Mouse (Mus musculus) intestine, embryonic 15.5 days (tissue): ENCODE results near the gene Tmem86b. TPM values are rescaled to one million over a fixed set of nuclear protein-coding genes. Genes with fewer than 3 reads are reported as not detected.

ENCODE experiments used
- ATAC-seq: fragments of 200-750 bp; cut with Nextera tagmentation; 2 replicates; pipeline ENCODE4 v1.8.0; 2017; ENCODE audit warnings: moderate TSS enrichment, moderate library complexity
- H3K27ac ChIP-seq: fragments of 300-500 bp; sonication (generic); 2 replicates; pipeline ENCODE4 v1.5.1; 2015; ENCODE audit warnings: mild to moderate bottlenecking, inconsistent platforms
- H3K27me3 ChIP-seq: fragments of 300-500 bp; sonication (generic); replicated peaks from 2 replicates; pipeline ENCODE4 v1.6.1; 2015; ENCODE audit warnings: inconsistent platforms
- H3K36me3 ChIP-seq: fragments of 300-500 bp; sonication (generic); 2 replicates; pipeline ENCODE4 v1.6.1; 2015; ENCODE audit warnings: inconsistent platforms
- H3K4me1 ChIP-seq: fragments of 300-500 bp; sonication (generic); replicated peaks from 2 replicates; pipeline ENCODE4 v1.6.1; 2015; ENCODE audit warnings: inconsistent platforms
- H3K4me2 ChIP-seq: fragments of 300-500 bp; sonication (generic); replicated peaks from 2 replicates; pipeline ENCODE4 v1.6.1; 2015; ENCODE audit warnings: mild to moderate bottlenecking, inconsistent platforms
- H3K4me3 ChIP-seq: fragments of 300-500 bp; sonication (generic); replicated peaks from 2 replicates; pipeline ENCODE4 v1.5.1; 2015; ENCODE audit warnings: inconsistent platforms
- H3K9ac ChIP-seq: fragments of 300-500 bp; sonication (generic); 2 replicates; pipeline ENCODE4 v1.6.1; 2015; ENCODE audit warnings: inconsistent platforms
- H3K9me3 ChIP-seq: fragments of 300-500 bp; sonication (generic); 2 replicates; pipeline ENCODE4 v1.6.1; 2016; ENCODE audit warnings: inconsistent platforms
- WGBS: fragments of 180-500 bp; shearing (Covaris S2); methylation state at CpG from one replicate; pipeline ENCODE4 v1.1.7; 2015; 5-methylcytosine and 5-hydroxymethylcytosine counted together
- polyA plus RNA-seq: library from polyadenylated mRNA; unstranded; fragments of >200 nt; fragmentation: Nextera tagmentation; extraction: Ambion mirVana; gene quantifications from 2 replicates; pipeline ENCODE4 v1.2.1, GENCODE M21; 2015

The Tmem86b gene
- 9.1 and 11.7 TPM in 2 replicates for polyA plus RNA-seq

- H3K9ac ChIP-seq = no peak within 1 kb of the TSS
- WGBS = 85% methylated on average over 4 of the region's 4 CpGs
- H3K4me2 ChIP-seq = peak within 1 kb of the TSS; percentile 41; the same call in 1 of the 2 replicates
- H3K4me3 ChIP-seq = no peak within 1 kb of the TSS
- H3K27ac ChIP-seq = no peak within 1 kb of the TSS; the same call in 1 of the 2 replicates
- H3K4me1 ChIP-seq = no peaks in the 10 kb centered on the region
- ATAC-seq = peak; percentile 37
- peaks cover 38% of the 10 kb centered on the region for H3K36me3 ChIP-seq
- no peaks in the 10 kb centered on the region for H3K9me3 ChIP-seq
- H3K27me3 ChIP-seq = no peaks in the 10 kb centered on the region
These were observed at the start of gene Tmem86b for GRCm38 (mm10) chr7:4631031-4631430. TSS of gene Tmem86b (minus strand) at chr7:4631422.

- 41% methylated on average over 7 of the region's 7 CpGs for WGBS
- no peak overlapping the region for H3K27ac ChIP-seq
These were observed 44.0 kb upstream of the Tmem86b start for GRCm38 (mm10) chr7:4675200-4675599.

GRCm38 (mm10) chr7:4674114-4674731 lies 43.0 kb upstream of the Tmem86b start:
- no peaks in the 10 kb centered on the region for H3K9me3 ChIP-seq
- WGBS = 59% methylated on average over 12 of the region's 12 CpGs
- no peak overlapping the region for H3K4me3 ChIP-seq
- H3K9ac ChIP-seq = no peak overlapping the region
- peaks cover 8% of the 10 kb centered on the region for H3K36me3 ChIP-seq
- no peaks in the 10 kb centered on the region for H3K27me3 ChIP-seq
- ATAC-seq = peak; percentile 65
- H3K4me1 ChIP-seq = peaks cover 3% of the 10 kb centered on the region; the same call in 1 of the 2 replicates
- no peak overlapping the region for H3K4me2 ChIP-seq
- no peak overlapping the region for H3K27ac ChIP-seq

More at GRCm38 (mm10) chr7:4675200-4675599, 44.0 kb upstream of the Tmem86b start:
- no peak overlapping the region for H3K4me3 ChIP-seq
- H3K4me1 ChIP-seq = peaks cover 3% of the 10 kb centered on the region; the same call in 1 of the 2 replicates
- no peak overlapping the region for H3K9ac ChIP-seq
- no peak overlapping the region for H3K4me2 ChIP-seq
- H3K9me3 ChIP-seq = no peaks in the 10 kb centered on the region
- ATAC-seq = peak; percentile 64
- H3K27me3 ChIP-seq = no peaks in the 10 kb centered on the region
- H3K36me3 ChIP-seq = peaks cover 8% of the 10 kb centered on the region

- WGBS = 38% methylated on average over 4 of the region's 4 CpGs
- Histone ChIP-seq H3K4me1 (peaks cover 3% of the 10 kb centered on the region; the same call in 1 of the 2 replicates), H3K27me3 (no peaks in the 10 kb centered on the region), H3K27ac (0 out of 2 replicates have a peak overlapping the region, but pooled peaks have one; percentile 40), H3K4me3 (no peak overlapping the region), H3K36me3 (peaks cover 8% of the 10 kb centered on the region), H3K4me2 (no peak overlapping the region), H3K9me3 (no peaks in the 10 kb centered on the region), H3K9ac (no peak overlapping the region)
- ATAC-seq = peak; percentile 52; the same call in 1 of the 2 replicates
These were observed 40.7 kb upstream of the Tmem86b start for GRCm38 (mm10) chr7:4671956-4672355.

GRCm38 (mm10) chr7:4670655-4671255 lies 39.5 kb upstream of the Tmem86b start:
- whole genome bisulfite sequencing = 87% methylated on average over 8 of the region's 8 CpGs
- H3K9me3 ChIP-seq = no peaks in the 10 kb centered on the region
- H3K4me3 ChIP-seq = no peak overlapping the region
- H3K27me3 ChIP-seq = no peaks in the 10 kb centered on the region
- peaks cover 3% of the 10 kb centered on the region; the same call in 1 of the 2 replicates for H3K4me1 ChIP-seq
- no peak overlapping the region for H3K4me2 ChIP-seq
- no peak overlapping the region for H3K9ac ChIP-seq
- H3K27ac ChIP-seq = no peak overlapping the region
- peak; percentile 46; the same call in 1 of the 2 replicates for ATAC-seq
- H3K36me3 ChIP-seq = peaks cover 14% of the 10 kb centered on the region

GRCm38 (mm10) chr7:4669156-4669555 lies 37.9 kb upstream of the Tmem86b start:
- ATAC-seq = no peak
- Histone ChIP-seq H3K36me3 (peaks cover 14% of the 10 kb centered on the region), H3K4me1 (peaks cover 1% of the 10 kb centered on the region; the same call in 1 of the 2 replicates), H3K27me3 (no peaks in the 10 kb centered on the region), H3K4me2 (no peak overlapping the region), H3K27ac (no peak overlapping the region), H3K9me3 (no peaks in the 10 kb centered on the region), H3K4me3 (no peak overlapping the region), H3K9ac (no peak overlapping the region)
- WGBS = 95% methylated on average over 9 of the region's 9 CpGs

GRCm38 (mm10) chr7:4668506-4668905 lies 37.3 kb upstream of the Tmem86b start:
- Histone ChIP-seq H3K4me1 (no peaks in the 10 kb centered on the region), H3K36me3 (peaks cover 15% of the 10 kb centered on the region), H3K4me3 (no peak overlapping the region), H3K27ac (no peak overlapping the region), H3K9me3 (no peaks in the 10 kb centered on the region), H3K9ac (no peak overlapping the region), H3K27me3 (no peaks in the 10 kb centered on the region), H3K4me2 (no peak overlapping the region)
- WGBS = 96% methylated on average over 8 of the region's 8 CpGs
- no peak for ATAC-seq

GRCm38 (mm10) chr7:4666871-4667270 lies 35.6 kb upstream of the Tmem86b start:
- Histone ChIP-seq H3K36me3 (peaks cover 19% of the 10 kb centered on the region), H3K27me3 (no peaks in the 10 kb centered on the region), H3K4me1 (no peaks in the 10 kb centered on the region), H3K9me3 (no peaks in the 10 kb centered on the region), H3K27ac (no peak overlapping the region), H3K4me3 (no peak overlapping the region), H3K4me2 (no peak overlapping the region), H3K9ac (no peak overlapping the region)
- 91% methylated on average over 5 of the region's 5 CpGs for WGBS
- ATAC-seq = no peak

GRCm38 (mm10) chr7:4663742-4664141 lies 32.5 kb upstream of the Tmem86b start:
- Histone ChIP-seq H3K4me2 (no peak overlapping the region), H3K27ac (no peak overlapping the region), H3K9ac (no peak overlapping the region), H3K36me3 (peaks cover 15% of the 10 kb centered on the region; the same call in 1 of the 2 replicates), H3K4me1 (0 out of 2 replicates have a peak, but pooled peaks cover 3% of the 10 kb centered on the region), H3K9me3 (no peaks in the 10 kb centered on the region), H3K4me3 (no peak overlapping the region), H3K27me3 (no peaks in the 10 kb centered on the region)
- WGBS = 87% methylated on average over 2 of the region's 2 CpGs
- no peak for ATAC-seq

- H3K36me3 ChIP-seq = peaks cover 15% of the 10 kb centered on the region; the same call in 1 of the 2 replicates
- ATAC-seq = no peak
- no peaks in the 10 kb centered on the region for H3K9me3 ChIP-seq
- H3K4me2 ChIP-seq = no peak overlapping the region
- no peak overlapping the region for H3K9ac ChIP-seq
- H3K27me3 ChIP-seq = no peaks in the 10 kb centered on the region
- no peak overlapping the region for H3K27ac ChIP-seq
- H3K4me1 ChIP-seq = peaks cover 3% of the 10 kb centered on the region; the same call in 1 of the 2 replicates
- H3K4me3 ChIP-seq = no peak overlapping the region
- 76% methylated on average over 8 of the region's 8 CpGs for WGBS
These were observed 32.0 kb upstream of the Tmem86b start for GRCm38 (mm10) chr7:4663179-4663578.

- H3K9ac ChIP-seq = 0 out of 2 replicates have a peak overlapping the region, but pooled peaks have one; percentile 57
- ATAC-seq = no peak
- WGBS = 59% methylated on average over 3 of the region's 3 CpGs
- H3K4me3 ChIP-seq = peak overlapping the region; percentile 86; the same call in 1 of the 2 replicates
- peak overlapping the region; percentile 86 for H3K4me2 ChIP-seq
- no peak overlapping the region for H3K27ac ChIP-seq
- no peaks in the 10 kb centered on the region for H3K27me3 ChIP-seq
- peaks cover 28% of the 10 kb centered on the region for H3K4me1 ChIP-seq
- peaks cover 5% of the 10 kb centered on the region; the same call in 1 of the 2 replicates for H3K36me3 ChIP-seq
- H3K9me3 ChIP-seq = no peaks in the 10 kb centered on the region
These were observed 28.8 kb upstream of the Tmem86b start for GRCm38 (mm10) chr7:4659911-4660443.

GRCm38 (mm10) chr7:4658912-4659551 lies 27.8 kb upstream of the Tmem86b start, which contains the start of gene Ppp6r1:
TSS of gene Ppp6r1 (minus strand) at chr7:4659019.
- ATAC-seq = peak; percentile 98
- WGBS = under 1% methylated on average over 54 of the region's 54 CpGs
- Histone ChIP-seq H3K9ac (peak within 1 kb of the TSS; percentile 94), H3K27me3 (no peaks in the 10 kb centered on the region), H3K27ac (peak within 1 kb of the TSS; percentile 94), H3K9me3 (no peaks in the 10 kb centered on the region), H3K4me3 (peak within 1 kb of the TSS; percentile 86), H3K4me1 (peaks cover 28% of the 10 kb centered on the region), H3K4me2 (peak within 1 kb of the TSS; percentile 86), H3K36me3 (peaks cover 5% of the 10 kb centered on the region; the same call in 1 of the 2 replicates)
